Mouse (Mus musculus) urinary bladder, postnatal 36 days (tissue): ENCODE results near the gene Zic1.

Experiments
- DNase-seq, 2 experiments: peaks; one replicate each; pipeline ENCODE4 v3.0.0; 2022; ENCODE audit warnings: low spot score in 2 of 2, mixed read lengths in 1 of 2

Zic1 gene

GRCm38 (mm10) chr9:91365664-91366063, at the start of gene Zic1:
Gene Zic1, minus strand, starts transcription at chr9:91365810.
- no peak for DNase-seq

GRCm38 (mm10) chr9:91414007-91414661, 48.5 kb upstream of the Zic1 start:
- no peak for DNase-seq

- no peak for DNase-seq
Measured at GRCm38 (mm10) chr9:91409771-91410170, 44.2 kb upstream of the Zic1 start.

- DNase-seq: no peak
Measured at GRCm38 (mm10) chr9:91406258-91406763, 40.7 kb upstream of the Zic1 start.

GRCm38 (mm10) chr9:91405753-91406178, 40.2 kb upstream of the Zic1 start:
- DNase-seq: no peak

GRCm38 (mm10) chr9:91404905-91405752, 39.5 kb upstream of the Zic1 start:
- no peak for DNase-seq

GRCm38 (mm10) chr9:91404229-91404628, 38.6 kb upstream of the Zic1 start:
- no peak for DNase-seq

- DNase-seq: no peak
Measured at GRCm38 (mm10) chr9:91401471-91401870, 35.9 kb upstream of the Zic1 start.

GRCm38 (mm10) chr9:91400482-91401093, 35.0 kb upstream of the Zic1 start:
- DNase-seq: no peak

- no peak for DNase-seq
Measured at GRCm38 (mm10) chr9:91399976-91400375, 34.4 kb upstream of the Zic1 start.

- no peak for DNase-seq
Measured at GRCm38 (mm10) chr9:91395066-91395772, 29.6 kb upstream of the Zic1 start.

GRCm38 (mm10) chr9:91394211-91394646, 28.6 kb upstream of the Zic1 start:
- no peak for DNase-seq

- DNase-seq: no peak
Measured at GRCm38 (mm10) chr9:91393376-91394068, 27.9 kb upstream of the Zic1 start.

- no peak for DNase-seq
Measured at GRCm38 (mm10) chr9:91388173-91388572, 22.6 kb upstream of the Zic1 start.

- DNase-seq: no peak
Measured at GRCm38 (mm10) chr9:91387740-91388080, 22.1 kb upstream of the Zic1 start.

- DNase-seq: no peak
Measured at GRCm38 (mm10) chr9:91386891-91387739, 21.5 kb upstream of the Zic1 start.

GRCm38 (mm10) chr9:91386502-91386890, 20.9 kb upstream of the Zic1 start:
- no peak for DNase-seq

GRCm38 (mm10) chr9:91385561-91386430, 20.2 kb upstream of the Zic1 start:
- no peak for DNase-seq
